Mouse (Mus musculus) brain, embryonic 14.5 days (tissue): Measurements from ENCODE around the gene Mkrn3. TPM values are rescaled to one million over a fixed set of nuclear protein-coding genes. Genes with fewer than 3 reads are reported as not detected.

ENCODE experiments used
- DNase-seq: peaks from one replicate; pipeline ENCODE4 v3.0.0-alpha.2; 2011; ENCODE audit warnings: low read depth
- CTCF ChIP-seq: fragments of 200-500 bp; IDR thresholded peaks from 2 replicates; pipeline ENCODE4 v1.5.1; 2012; ENCODE audit warnings: inconsistent platforms, mild to moderate bottlenecking, moderate library complexity, borderline replicate concordance; ENCODE audit not compliant: insufficient read depth, insufficient read length; ENCODE audit errors: extremely low read depth
- POLR2A ChIP-seq: fragments of 200-500 bp; IDR thresholded peaks from 2 replicates; pipeline ENCODE4 v1.6.1; 2012; ENCODE audit warnings: mild to moderate bottlenecking, inconsistent platforms, borderline replicate concordance; ENCODE audit not compliant: poor library complexity, insufficient read depth, insufficient read length, severe bottlenecking; ENCODE audit errors: extremely low read depth
- polyA plus RNA-seq: library from polyadenylated mRNA; depleted of rRNA; stranded (reverse); fragments of >200 nt; gene quantifications from 2 replicates; pipeline ENCODE4 v1.2.3, GENCODE M21; 2012; rRNA removed

Mkrn3 gene
- polyA plus RNA-seq, 1 experiment, result 17.2 TPM

DNA sequence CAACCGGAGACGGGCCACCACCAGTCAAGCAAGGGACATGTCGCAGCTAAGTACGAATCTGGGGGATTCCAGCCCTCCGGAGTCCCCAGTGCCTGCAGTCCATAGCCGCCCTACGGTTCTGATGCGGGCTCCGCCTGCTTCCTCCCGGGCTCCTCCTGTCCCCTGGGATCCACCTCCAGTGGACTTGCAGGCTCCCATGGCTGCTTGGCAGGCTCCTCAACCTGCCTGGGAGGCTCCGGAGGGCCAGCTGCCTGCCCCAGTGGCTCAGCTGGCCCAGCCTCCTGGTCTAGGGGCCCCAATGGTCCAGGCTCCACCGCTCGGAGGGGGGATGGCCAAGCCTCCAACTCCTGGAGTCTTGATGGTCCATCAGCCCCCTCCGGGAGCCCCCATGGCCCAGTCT, 42.6 kb downstream of the Mkrn3 start:
- no peak for DNase-seq
- no peak for TF ChIP-seq CTCF
- TF ChIP-seq POLR2A, result no peak

DNA sequence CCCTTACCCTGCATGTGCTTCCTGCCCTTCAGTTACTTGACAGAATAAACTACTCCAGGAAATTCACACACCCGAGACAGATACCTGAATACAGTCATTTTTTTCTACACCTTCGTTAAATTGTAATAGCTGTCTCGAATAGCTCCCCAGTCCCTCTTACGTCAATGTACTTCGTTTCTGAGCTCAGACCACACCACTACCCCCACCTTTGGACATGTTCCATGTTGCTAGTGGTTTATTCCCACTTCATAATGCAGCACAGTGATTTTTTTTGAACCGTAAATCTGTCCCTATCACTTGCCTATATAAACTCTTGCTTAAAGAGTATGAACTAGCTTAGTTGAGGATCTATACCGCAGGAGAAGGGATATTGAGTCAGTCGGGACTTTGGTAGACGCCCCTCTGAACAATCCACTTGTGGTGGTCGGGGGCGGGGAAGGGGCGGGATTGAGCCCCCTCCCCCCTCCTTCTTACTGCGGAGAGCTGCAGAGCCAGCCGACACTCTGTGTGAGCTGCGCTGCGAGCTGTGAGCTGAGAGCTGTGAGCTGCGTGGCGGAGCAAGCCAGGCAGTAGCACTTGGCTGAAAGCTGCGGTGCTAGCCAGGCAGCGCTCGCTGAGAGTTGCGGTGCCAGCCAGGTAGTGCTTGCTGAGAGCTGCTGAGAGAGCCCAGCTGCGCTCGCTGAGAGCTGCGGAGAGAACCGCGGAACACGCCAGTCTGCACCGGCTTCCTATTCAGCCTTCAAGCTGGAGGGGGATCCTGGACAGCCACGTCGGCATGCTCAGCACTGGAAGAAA, 43.2 kb downstream of the Mkrn3 start, which contains the start of gene Magel2:
Gene Magel2, plus strand, starts transcription at position 501 of the 795 bp plus-strand sequence.
- TF ChIP-seq POLR2A (peak; percentile 47; the same call in 1 of the 2 replicates), CTCF (no peak)
- peak; percentile 95 for DNase-seq

DNA sequence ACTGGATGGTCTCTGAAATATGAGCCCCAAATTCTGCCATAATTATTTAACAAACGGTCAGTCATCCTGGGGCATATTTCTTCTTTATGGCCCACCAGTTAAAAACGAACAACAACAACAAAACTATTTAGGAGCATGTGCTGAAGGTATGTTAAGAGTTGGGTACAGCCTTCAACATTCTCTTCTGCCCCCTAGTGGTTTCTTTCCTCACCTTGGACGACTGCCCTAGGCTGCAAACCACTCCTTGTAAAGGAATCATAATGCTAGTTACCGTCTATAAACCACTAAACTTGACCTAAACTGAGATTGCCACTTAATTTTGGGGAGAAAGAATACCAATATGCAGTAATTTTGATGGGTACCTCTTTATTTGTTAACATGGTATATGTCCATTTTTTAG, 44.3 kb downstream of the Mkrn3 start:
- TF ChIP-seq POLR2A, result no peak
- TF ChIP-seq CTCF, result peak; percentile 53; the same call in 1 of the 2 replicates
- peak; percentile 74 for DNase-seq

Other genes with a start within 250 kb of the Mkrn3 start
- gene Ndn, start 73.6 kb downstream of the Mkrn3 start, polyA plus RNA-seq, result 461 and 473 TPM in 2 replicates
- 71.9 and 93.0 TPM in 2 replicates for gene Magel2, start 43.1 kb downstream of the Mkrn3 start, polyA plus RNA-seq
- 9.0 and 10.1 TPM in 2 replicates for gene Peg12, start 44.4 kb upstream of the Mkrn3 start, polyA plus RNA-seq